Mouse (Mus musculus) liver, adult 2 months (tissue): ENCODE measurements at regions not wholly inside any gene's neighbourhood (a gene's known extent, or its start where the extent isn't known, plus 50 kb on each side); places are given as distances from the start of the nearest gene placed in this dataset.

Experiments
- DNase-seq: peaks from one replicate; pipeline ENCODE4 v3.0.0-alpha.2; 2011; ENCODE audit warnings: low read depth, low spot score; ENCODE audit errors: extremely low read depth
- H3K27ac ChIP-seq: fragments of 200-500 bp; replicated peaks from 2 replicates; pipeline ENCODE4 v1.5.1; 2012; ENCODE audit warnings: low read depth, mild to moderate bottlenecking, control low read depth, inconsistent platforms, low read length; ENCODE audit not compliant: insufficient read depth
- H3K27me3 ChIP-seq: fragments of 200-500 bp; 2 replicates; pipeline ENCODE4 v1.6.1; 2012; ENCODE audit warnings: mild to moderate bottlenecking, moderate library complexity, low read length, inconsistent platforms; ENCODE audit not compliant: control insufficient read depth, insufficient read depth
- H3K36me3 ChIP-seq: fragments of 200-500 bp; 2 replicates; pipeline ENCODE4 v1.6.1; 2012; ENCODE audit warnings: low read length, inconsistent platforms; ENCODE audit not compliant: control insufficient read depth, insufficient read depth
- H3K4me1 ChIP-seq: fragments of 200-500 bp; 2 replicates; pipeline ENCODE4 v1.6.1; 2011; ENCODE audit warnings: low read length; ENCODE audit not compliant: control insufficient read depth, insufficient read depth
- H3K4me3 ChIP-seq: fragments of 200-500 bp; 2 replicates; pipeline ENCODE4 v1.5.1; 2011; ENCODE audit warnings: low read depth, mild to moderate bottlenecking, control low read depth, low read length, moderate library complexity; ENCODE audit not compliant: insufficient read depth
- H3K79me2 ChIP-seq: fragments of 200-500 bp; 2 replicates; pipeline ENCODE4 v1.6.1; 2012; ENCODE audit warnings: inconsistent platforms, mild to moderate bottlenecking, low read length, moderate library complexity; ENCODE audit not compliant: control insufficient read depth, insufficient read depth
- H3K9ac ChIP-seq: fragments of 200-500 bp; 2 replicates; pipeline ENCODE4 v1.6.1; 2012; ENCODE audit warnings: low read depth, mild to moderate bottlenecking, control low read depth, inconsistent platforms, low read length
- CTCF ChIP-seq: fragments of 200-500 bp; IDR thresholded peaks from 2 replicates; pipeline ENCODE4 v1.5.1; 2011; ENCODE audit warnings: low read depth, low read length, control low read depth
- POLR2A ChIP-seq: fragments of 200-500 bp; IDR thresholded peaks from 2 replicates; pipeline ENCODE4 v1.6.1; 2011; ENCODE audit warnings: low read length, control low read depth; ENCODE audit not compliant: insufficient read depth; ENCODE audit errors: extremely low read depth
- WGBS: fragments of 180-500 bp; shearing (Covaris S2); methylation state at CpG from one replicate; pipeline ENCODE4 v1.1.7; 2018; 5-methylcytosine and 5-hydroxymethylcytosine counted together

DNA sequence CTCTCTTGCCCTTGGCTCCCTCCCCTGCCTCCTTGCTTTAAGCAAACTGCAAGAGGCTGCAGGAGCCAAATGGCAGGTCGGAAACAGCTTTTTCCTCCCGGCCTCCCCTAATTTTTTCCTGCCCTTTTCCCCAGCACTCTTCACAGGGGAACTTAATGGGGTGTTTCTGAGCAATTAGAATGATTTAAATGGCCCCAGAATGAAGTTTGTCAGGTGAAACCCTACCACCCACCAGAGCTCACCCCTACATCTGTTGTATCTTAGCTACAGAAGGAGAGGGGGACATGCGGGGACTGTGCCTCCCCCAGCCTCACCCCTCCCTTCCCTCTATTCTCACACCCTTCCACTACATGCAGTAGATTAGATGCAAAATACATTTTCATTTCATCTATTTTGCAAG, 326.5 kb upstream of the Gm4791 start:
- WGBS, result 38% methylated on average over 3 of the region's 3 CpGs
- Histone ChIP-seq H3K4me1 (no peaks in the 10 kb centered on the region), H3K27me3 (no peaks in the 10 kb centered on the region), H3K4me3 (no peak overlapping the region), H3K27ac (no peak overlapping the region), H3K36me3 (no peaks in the 10 kb centered on the region), H3K79me2 (no peaks in the 10 kb centered on the region), H3K9ac (no peak overlapping the region)
- TF ChIP-seq POLR2A (no peak), CTCF (no peak)
- no peak for DNase-seq

DNA sequence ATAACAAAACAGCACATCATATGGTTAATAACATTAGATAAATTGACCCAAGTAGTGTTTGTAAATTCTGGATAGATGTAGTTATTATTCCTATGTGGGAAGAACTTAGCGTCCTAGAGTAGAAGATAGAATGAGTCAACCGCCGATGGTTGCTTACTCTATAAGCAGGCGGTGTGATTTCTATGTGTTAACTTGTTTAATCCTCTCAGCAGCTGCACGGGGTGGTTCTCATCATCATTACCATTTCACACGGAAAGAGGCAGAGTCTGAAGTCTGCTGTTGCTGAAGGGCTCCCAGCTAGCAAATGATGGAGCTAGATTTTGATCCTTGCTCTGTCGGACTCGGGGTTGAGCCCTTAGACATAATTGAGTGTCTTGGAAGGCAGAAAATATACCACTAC, 334.6 kb upstream of the 4931429L15Rik start:
- Histone ChIP-seq H3K9ac (no peak overlapping the region), H3K27me3 (no peaks in the 10 kb centered on the region), H3K4me1 (no peaks in the 10 kb centered on the region), H3K4me3 (no peak overlapping the region), H3K36me3 (no peaks in the 10 kb centered on the region), H3K79me2 (no peaks in the 10 kb centered on the region), H3K27ac (no peak overlapping the region)
- no peak for TF ChIP-seq CTCF
- TF ChIP-seq POLR2A, result no peak
- DNase-seq, result no peak
- 81% methylated on average over 8 of the region's 8 CpGs for WGBS

DNA sequence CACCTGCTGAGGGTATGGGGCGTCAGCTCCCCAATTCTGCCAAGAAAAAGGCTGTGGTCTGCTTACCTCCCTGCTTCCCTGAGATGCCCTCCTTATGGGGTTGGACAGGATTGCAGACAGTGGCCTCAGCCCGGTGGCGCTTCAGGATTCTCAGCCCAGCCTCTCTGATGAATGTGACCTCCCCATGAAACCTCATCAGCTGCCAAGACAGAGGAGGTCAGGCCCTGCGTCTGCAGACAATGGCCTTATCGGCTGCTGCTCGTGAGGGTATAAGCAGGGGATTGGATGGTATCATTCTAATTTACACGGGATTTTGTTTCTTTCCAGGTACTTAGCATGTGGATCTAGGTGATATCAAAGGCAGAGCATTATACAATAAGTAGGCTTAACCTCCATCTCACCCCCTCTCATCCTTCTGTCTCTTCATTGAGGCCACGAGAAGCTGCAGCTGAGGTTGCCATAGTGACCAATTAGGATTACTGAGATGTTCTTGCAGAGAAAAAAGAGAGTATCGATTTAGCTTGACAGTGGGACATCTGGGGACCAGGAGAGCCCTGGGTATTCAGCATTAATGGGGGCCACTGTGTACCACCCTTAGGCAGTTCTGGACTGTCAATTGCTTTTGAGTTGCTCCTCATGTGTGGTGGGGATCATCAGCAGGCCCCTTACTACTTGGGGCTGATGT, 327.6 kb upstream of the 4931429L15Rik start:
- H3K36me3 ChIP-seq, result no peaks in the 10 kb centered on the region
- no peaks in the 10 kb centered on the region for H3K27me3 ChIP-seq
- H3K27ac ChIP-seq, result no peak overlapping the region
- no peak overlapping the region for H3K4me3 ChIP-seq
- TF ChIP-seq CTCF (no peak), POLR2A (no peak)
- 68% methylated on average over 9 of the region's 9 CpGs for WGBS
- no peak for DNase-seq
- H3K79me2 ChIP-seq, result no peaks in the 10 kb centered on the region
- H3K9ac ChIP-seq, result no peak overlapping the region
- H3K4me1 ChIP-seq, result no peaks in the 10 kb centered on the region

DNA sequence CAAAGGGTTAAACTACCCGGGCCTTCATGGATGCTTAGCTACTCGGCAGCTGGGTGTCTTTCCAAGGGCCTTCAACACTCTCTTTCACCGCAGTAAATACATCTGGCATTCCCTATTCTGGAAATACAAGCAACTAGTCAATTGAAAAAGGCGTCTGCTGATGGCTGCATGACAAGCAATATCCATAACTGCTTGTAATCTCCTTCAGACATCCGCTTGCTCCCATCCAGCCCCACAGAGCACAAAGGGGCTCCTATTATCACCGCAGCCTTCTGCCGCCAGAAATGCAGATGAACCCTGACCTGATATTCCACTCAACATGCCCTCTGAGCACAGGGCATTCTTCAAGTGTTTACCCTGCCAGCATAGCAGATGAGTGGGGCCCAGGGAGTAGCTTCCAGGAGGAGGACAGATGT, 325.7 kb upstream of the 4931429L15Rik start:
- WGBS, result 56% methylated on average over 7 of the region's 7 CpGs

DNA sequence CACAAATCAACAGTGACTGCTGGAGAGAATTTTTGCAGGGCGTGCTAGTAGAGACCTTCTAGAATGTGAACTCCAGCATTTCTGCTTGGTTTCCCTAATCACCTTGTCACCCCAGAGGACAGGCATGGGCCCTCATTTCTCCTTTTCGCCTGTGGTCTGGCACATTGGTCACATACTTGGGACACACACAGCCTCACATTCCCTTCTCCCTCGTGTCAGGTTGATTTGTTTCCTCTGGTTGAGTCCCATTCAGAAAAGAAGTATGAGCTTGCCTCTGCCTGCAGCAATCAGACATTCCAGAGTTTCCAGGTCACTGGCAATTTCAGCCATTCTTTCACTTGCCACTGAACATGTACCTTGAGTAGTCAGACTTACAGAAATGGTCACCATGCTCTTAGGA, 323.8 kb upstream of the 4931429L15Rik start:
- Histone ChIP-seq H3K27ac (no peak overlapping the region), H3K4me3 (no peak overlapping the region), H3K4me1 (no peaks in the 10 kb centered on the region), H3K79me2 (no peaks in the 10 kb centered on the region), H3K27me3 (no peaks in the 10 kb centered on the region), H3K9ac (no peak overlapping the region), H3K36me3 (no peaks in the 10 kb centered on the region)
- DNase-seq, result no peak
- WGBS, result 59% methylated on average over 3 of the region's 3 CpGs
- TF ChIP-seq CTCF (no peak), POLR2A (no peak)

More for the DNA sequence above, 325.7 kb upstream of the 4931429L15Rik start:
- TF ChIP-seq CTCF (no peak), POLR2A (no peak)
- Histone ChIP-seq H3K79me2 (no peaks in the 10 kb centered on the region), H3K4me3 (no peak overlapping the region), H3K9ac (no peak overlapping the region), H3K4me1 (no peaks in the 10 kb centered on the region), H3K27me3 (no peaks in the 10 kb centered on the region), H3K27ac (no peak overlapping the region), H3K36me3 (no peaks in the 10 kb centered on the region)
- no peak for DNase-seq

DNA sequence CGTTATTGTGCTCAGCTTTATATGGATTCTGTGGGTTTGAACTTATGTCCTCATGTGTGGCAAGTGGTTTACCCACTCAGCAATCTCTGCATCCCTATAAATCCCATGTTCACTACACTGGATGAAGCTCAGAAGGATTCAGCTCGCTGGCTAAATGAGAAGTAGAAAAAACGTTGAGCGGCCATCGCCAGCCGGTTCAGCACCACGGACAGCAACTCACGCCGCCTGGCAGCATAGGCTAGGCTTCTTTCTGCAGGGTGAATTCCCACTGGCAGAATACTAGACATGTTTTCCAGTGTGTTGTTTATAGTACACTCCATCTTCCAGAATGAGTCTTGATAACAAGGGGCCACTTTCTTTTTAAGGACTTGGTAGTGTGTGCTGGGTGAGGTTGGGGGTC, 322.9 kb upstream of the 4931429L15Rik start:
- DNase-seq, result no peak
- no peak overlapping the region for H3K9ac ChIP-seq
- no peaks in the 10 kb centered on the region for H3K79me2 ChIP-seq
- 10% methylated on average over 9 of the region's 9 CpGs for WGBS
- H3K27ac ChIP-seq, result no peak overlapping the region
- H3K27me3 ChIP-seq, result no peaks in the 10 kb centered on the region
- TF ChIP-seq POLR2A (no peak), CTCF (no peak)
- H3K36me3 ChIP-seq, result no peaks in the 10 kb centered on the region
- H3K4me3 ChIP-seq, result no peak overlapping the region
- H3K4me1 ChIP-seq, result no peaks in the 10 kb centered on the region
